In genomic region chr4:105640793-105641192, GRCm38 (mm10) we compare ENCODE assay signal across 11 mouse cellular contexts.
A peak's percentile ranks its signal among the peaks of the same experiment; 100 is the strongest.
DNase-seq lines count a peak whose midpoint lies in the region; ATAC-seq and TF ChIP-seq lines count a peak whose summit lies in the region.
"Had no signal": no experiment of that assay in that cellular context is flagged by ENCODE, and none has a peak within 500 bp of the region (broad histone marks: within the 10 kb centered on the region; RNA-seq: fewer than 3 reads in every experiment).

No protein-coding gene starts in this region.

- H3K36me3 ChIP-seq in kidney, adult 2 months (ENCODE audit: control insufficient read depth, insufficient read depth, low read length) = no peaks in the 10 kb centered on the region
- no peaks in the 10 kb centered on the region for H3K36me3 ChIP-seq in kidney, embryonic 16.5 days (ENCODE audit: insufficient read depth, low read length)
- H3K36me3 ChIP-seq in liver, embryonic 16.5 days (ENCODE audit: control insufficient read depth, insufficient read depth) = no peaks in the 10 kb centered on the region
- H3K36me3 ChIP-seq: embryonic facial prominence, embryonic 13.5 days; G1E; neural tube, embryonic 12.5 days had no signal

- H3K4me2 ChIP-seq in kidney, embryonic 16.5 days (replicated peaks; ENCODE audit: low read depth, low read length) = no peak overlapping the region
- no peak overlapping the region for H3K4me2 ChIP-seq in liver, embryonic 16.5 days (ENCODE audit: low read depth, low read length)
- H3K4me2 ChIP-seq: embryonic facial prominence, embryonic 13.5 days; neural tube, embryonic 12.5 days had no signal

- TF ChIP-seq CTCF in kidney, adult 2 months (conservative IDR thresholded peaks at IDR 0.05; ENCODE audit: insufficient read depth, insufficient read length, low read depth, low read length) = no peak
- no peak for TF ChIP-seq CTCF in Patski (IDR thresholded peaks at IDR 0.05)

- H3K27me3 ChIP-seq in kidney, adult 2 months (replicated peaks; ENCODE audit: control insufficient read depth, insufficient read depth, low read length) = no peaks in the 10 kb centered on the region
- H3K27me3 ChIP-seq in kidney, embryonic 16.5 days (ENCODE audit: insufficient read depth, low read length) = no peaks in the 10 kb centered on the region
- no peaks in the 10 kb centered on the region for H3K27me3 ChIP-seq in Patski
- H3K27me3 ChIP-seq in liver, embryonic 16.5 days (ENCODE audit: control insufficient read depth, insufficient read depth, low read depth, low read length) = no peaks in the 10 kb centered on the region
- H3K27me3 ChIP-seq: embryonic facial prominence, embryonic 13.5 days; neural tube, embryonic 12.5 days had no signal

- CTCF ChIA-PET in Patski (lab: Charles Lee) = interaction anchor here (1.3 kb wide), 1 partner anchor 76 kb away, joined by 3 read pairs; no protein-coding TSS in a partner anchor

- H3K27ac ChIP-seq in kidney, adult 2 months (ENCODE audit: insufficient read depth, low read depth, low read length) = no peak overlapping the region
- H3K27ac ChIP-seq in kidney, embryonic 16.5 days (ENCODE audit: low read length) = no peak overlapping the region
- no peak overlapping the region; the same call in 1 of the 2 replicates for H3K27ac ChIP-seq in liver, embryonic 16.5 days (ENCODE audit: low read length)
- H3K27ac ChIP-seq: embryonic facial prominence, embryonic 13.5 days; neural tube, embryonic 12.5 days had no signal

- 44% methylated on average over 4 of the region's 4 CpGs for WGBS in kidney, adult 2 months
- WGBS in kidney, embryonic 16.5 days = 27% methylated on average over 4 of the region's 4 CpGs
- 50% methylated on average over 4 of the region's 4 CpGs for WGBS in liver, embryonic 16.5 days (ENCODE audit: insufficient replicate concordance)

- in situ Hi-C loops in Patski (cut with MboI; ENCODE audit: low pct_unique_long_range_greater_than_20kb) = no loop called here

- no peaks in the 10 kb centered on the region for H3K4me1 ChIP-seq in kidney, adult 2 months (ENCODE audit: control insufficient read depth, insufficient read depth, low read length)
- 0 out of 2 replicates have a peak, but pooled peaks cover 4% of the 10 kb centered on the region for H3K4me1 ChIP-seq in kidney, embryonic 16.5 days (ENCODE audit: insufficient read depth, low read length)
- H3K4me1 ChIP-seq in liver, embryonic 16.5 days (ENCODE audit: control insufficient read depth, low read depth, low read length) = 0 out of 2 replicates have a peak, but pooled peaks cover 2% of the 10 kb centered on the region
- H3K4me1 ChIP-seq: embryonic facial prominence, embryonic 13.5 days; neural tube, embryonic 12.5 days had no signal

- no peak for TF ChIP-seq POLR2A in kidney, adult 2 months (IDR thresholded peaks at IDR 0.05; ENCODE audit: low read depth, low read length)

- peak; percentile 25 for DNase-seq in kidney, adult 2 months
- DNase-seq in 3134 (ENCODE audit: extremely low read depth, insufficient read length, low spot score) = peak; percentile 15
- DNase-seq in Patski (ENCODE audit: low read depth, low spot score) = peak; percentile 25
- no peak for DNase-seq in retina, embryonic 14.5 days (ENCODE audit: low spot score)
- no peak for DNase-seq in spleen, postnatal 10 days (ENCODE audit: low spot score in 2 of 2)
- no peak for DNase-seq in layer of hippocampus, postnatal 25 days (ENCODE audit: extremely low spot score in 1 of 2, low spot score in 1 of 2)

- H3K9me3 ChIP-seq in kidney, embryonic 16.5 days (ENCODE audit: low read length) = no peaks in the 10 kb centered on the region
- no peaks in the 10 kb centered on the region for H3K9me3 ChIP-seq in liver, embryonic 16.5 days (replicated peaks; ENCODE audit: control insufficient read depth, low read length)
- H3K9me3 ChIP-seq: embryonic facial prominence, embryonic 13.5 days; neural tube, embryonic 12.5 days had no signal

- POLR2A ChIA-PET in Patski (lab: Charles Lee) = no interaction called here

- ATAC-seq in kidney, embryonic 16.5 days (ENCODE audit: low FRiP score, low TSS enrichment) = no peak
- ATAC-seq in Patski = no peak
- ATAC-seq in liver, embryonic 16.5 days (ENCODE audit: low read depth) = peak; percentile 91

- no peak overlapping the region for H3K9ac ChIP-seq in kidney, embryonic 16.5 days (replicated peaks; ENCODE audit: low read length)
- H3K9ac ChIP-seq in liver, embryonic 16.5 days (ENCODE audit: low read depth, low read length) = no peak overlapping the region
- H3K9ac ChIP-seq: embryonic facial prominence, embryonic 13.5 days; neural tube, embryonic 12.5 days had no signal

- no peak overlapping the region for H3K4me3 ChIP-seq in kidney, adult 2 months (ENCODE audit: insufficient read depth, low read depth, low read length)
- no peak overlapping the region for H3K4me3 ChIP-seq in kidney, embryonic 16.5 days (ENCODE audit: low read length)
- no peak overlapping the region for H3K4me3 ChIP-seq in liver, embryonic 16.5 days (ENCODE audit: low read depth, low read length)
- H3K4me3 ChIP-seq: embryonic facial prominence, embryonic 13.5 days; neural tube, embryonic 12.5 days had no signal

Comparison
In these comparisons a context has a peak if more than half of its experiments do, and no peak if none do; other contexts are left out.
1. DNase-seq: peak in kidney, adult 2 months (single experiment), 3134 (single experiment) and Patski (single experiment); none in retina, embryonic 14.5 days (single experiment), spleen, postnatal 10 days (0 of 2) and layer of hippocampus, postnatal 25 days (0 of 2).